Mouse (Mus musculus) liver, embryonic 11.5 days (tissue): ENCODE results near the gene Arcn1. TPM values are rescaled to one million over a fixed set of nuclear protein-coding genes. Genes with fewer than 3 reads are reported as not detected.

ENCODE experiments used
- ATAC-seq: fragments of 200-750 bp; cut with Nextera tagmentation; replicated peaks from 2 replicates; pipeline ENCODE4 v1.8.0; 2017; ENCODE audit warnings: moderate number of reproducible peaks, mild to moderate bottlenecking, moderate TSS enrichment, moderate library complexity; ENCODE audit not compliant: low FRiP score
- DNase-seq: peaks from one replicate; pipeline ENCODE4 v3.0.0-alpha.2; 2017; ENCODE audit warnings: low spot score
- H3K27ac ChIP-seq: fragments of 300-500 bp; sonication (generic); 2 replicates; pipeline ENCODE4 v1.5.1; 2014; ENCODE audit warnings: mild to moderate bottlenecking, low read depth, low read length, control low read depth
- H3K27me3 ChIP-seq: fragments of 300-500 bp; sonication (generic); replicated peaks from 2 replicates; pipeline ENCODE4 v1.6.1; 2014; ENCODE audit warnings: low read length, mixed read lengths; ENCODE audit not compliant: control insufficient read depth, insufficient read depth
- H3K36me3 ChIP-seq: fragments of 300-500 bp; sonication (generic); 2 replicates; pipeline ENCODE4 v1.6.1; 2014; ENCODE audit warnings: mild to moderate bottlenecking, low read length, moderate library complexity, mixed read lengths; ENCODE audit not compliant: control insufficient read depth, insufficient read depth
- H3K4me1 ChIP-seq: fragments of 300-500 bp; sonication (generic); replicated peaks from 2 replicates; pipeline ENCODE4 v1.6.1; 2014; ENCODE audit warnings: low read length, mixed read lengths; ENCODE audit not compliant: control insufficient read depth, insufficient read depth
- H3K4me2 ChIP-seq: fragments of 300-500 bp; sonication (generic); 2 replicates; pipeline ENCODE4 v1.6.1; 2014; ENCODE audit warnings: mild to moderate bottlenecking, control low read depth, moderate library complexity
- H3K4me3 ChIP-seq: fragments of 300-500 bp; sonication (generic); 2 replicates; pipeline ENCODE4 v1.5.1; 2014; ENCODE audit warnings: low read depth, low read length, control low read depth
- H3K9ac ChIP-seq: fragments of 300-500 bp; sonication (generic); 2 replicates; pipeline ENCODE4 v1.6.1; 2014; ENCODE audit warnings: low read depth, low read length, control low read depth
- H3K9me3 ChIP-seq: fragments of 300-500 bp; sonication (generic); 2 replicates; pipeline ENCODE4 v1.6.1; 2016; ENCODE audit warnings: low read length, inconsistent platforms, mixed read lengths; ENCODE audit not compliant: control insufficient read depth
- WGBS: fragments of 180-500 bp; shearing (Covaris S2); extraction: QIAGEN DNeasy Blood & Tissue Kit; methylation state at CpG from one replicate; pipeline ENCODE4 v1.1.7; 2014; 5-methylcytosine and 5-hydroxymethylcytosine counted together
- polyA plus RNA-seq: library from polyadenylated mRNA; unstranded; fragments of >200 nt; fragmentation: Nextera tagmentation; extraction: Ambion mirVana; gene quantifications from 2 replicates; pipeline ENCODE4 v1.2.1, GENCODE M21; 2014

Gene Arcn1
- 171 and 202 TPM in 2 replicates for polyA plus RNA-seq

DNA sequence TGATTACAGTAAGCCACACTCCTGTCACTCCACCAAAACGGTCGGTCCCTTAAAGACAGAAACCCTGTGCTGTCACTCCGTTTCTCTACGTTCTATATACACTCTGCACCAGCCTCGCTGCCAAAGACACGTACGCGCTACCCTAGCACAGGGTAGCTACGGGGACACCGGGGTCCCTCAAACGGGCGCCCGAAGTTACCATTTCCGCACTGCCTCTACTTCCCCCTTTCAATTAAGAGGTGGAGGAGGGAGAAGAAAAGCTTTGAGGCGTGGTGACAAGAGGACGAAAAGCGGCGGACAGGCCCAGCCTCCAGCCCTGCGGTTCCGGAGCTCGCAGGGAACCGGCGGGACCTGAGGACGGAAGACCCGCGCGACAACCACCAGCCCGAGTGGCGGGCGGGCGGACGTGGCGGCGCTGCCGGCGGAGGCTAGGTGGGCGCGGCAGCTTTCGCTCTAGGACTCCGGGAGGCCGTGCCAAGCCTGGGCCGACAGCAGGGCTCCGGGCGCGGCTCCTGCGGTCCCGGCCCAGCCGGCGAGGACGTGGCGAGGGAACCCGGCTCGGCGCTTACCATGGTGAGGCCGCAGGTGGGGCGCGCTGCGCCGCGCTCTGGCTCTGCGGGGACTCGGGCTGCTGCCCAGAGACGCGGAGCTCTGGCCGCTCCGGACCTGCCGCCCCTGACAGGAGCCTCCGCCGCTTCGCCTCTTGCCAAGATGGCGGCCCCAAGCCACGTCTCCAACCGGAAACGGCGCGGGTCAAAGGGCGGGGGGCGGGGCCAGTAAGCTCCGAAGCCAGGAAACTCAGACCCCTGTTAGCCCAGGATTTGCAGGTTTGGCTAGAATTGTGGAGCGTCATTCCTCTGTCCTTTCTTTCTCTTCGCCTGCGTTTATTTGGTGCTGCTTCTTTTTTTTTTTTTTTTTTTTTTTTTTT lies at the start of gene Arcn1, which contains the start of gene Ift46:
Gene Arcn1, minus strand, starts transcription at position 745 of the 928 bp plus-strand sequence.
Gene Ift46, plus strand, starts transcription at position 808 of the 928 bp plus-strand sequence.
- Histone ChIP-seq H3K36me3 (no peaks in the 10 kb centered on the region), H3K4me1 (peaks cover 15% of the 10 kb centered on the region), H3K4me2 (peak within 1 kb of the TSS; percentile 84), H3K9me3 (no peaks in the 10 kb centered on the region), H3K27me3 (no peaks in the 10 kb centered on the region), H3K4me3 (peak within 1 kb of the TSS; percentile 95), H3K27ac (peak within 1 kb of the TSS; percentile 96), H3K9ac (peak within 1 kb of the TSS; percentile 97)
- under 1% methylated on average over 82 of the region's 82 CpGs for WGBS
- peak; percentile 81 for ATAC-seq
- peak; percentile 84 for DNase-seq

DNA sequence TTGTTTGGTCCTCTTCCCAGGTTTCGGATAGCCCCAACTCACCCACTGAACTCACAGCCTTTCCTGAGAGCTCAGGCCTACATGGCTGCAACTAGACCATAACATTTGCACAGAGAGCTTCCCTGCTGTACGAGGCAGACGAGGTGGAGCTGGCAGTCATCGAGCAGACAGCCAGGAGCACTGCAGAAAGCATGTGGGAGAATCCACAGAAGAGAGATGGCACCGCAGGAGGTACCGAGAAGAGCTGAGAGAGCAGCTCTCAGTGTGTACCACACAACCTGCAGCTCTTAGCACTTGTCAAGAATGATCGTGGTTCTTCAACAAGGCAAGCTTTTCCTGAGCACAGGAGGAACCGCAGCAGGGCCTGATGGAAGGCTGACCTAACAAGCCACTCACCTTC lies 46.5 kb upstream of the Arcn1 start:
- H3K9me3 ChIP-seq = no peaks in the 10 kb centered on the region
- H3K4me3 ChIP-seq = no peak overlapping the region
- H3K4me2 ChIP-seq = no peak overlapping the region
- H3K36me3 ChIP-seq = peaks cover 66% of the 10 kb centered on the region
- H3K27me3 ChIP-seq = no peaks in the 10 kb centered on the region
- no peak overlapping the region for H3K27ac ChIP-seq
- H3K4me1 ChIP-seq = no peaks in the 10 kb centered on the region
- no peak for DNase-seq
- no peak overlapping the region for H3K9ac ChIP-seq
- WGBS = 88% methylated on average over 8 of the region's 8 CpGs
- no peak for ATAC-seq

DNA sequence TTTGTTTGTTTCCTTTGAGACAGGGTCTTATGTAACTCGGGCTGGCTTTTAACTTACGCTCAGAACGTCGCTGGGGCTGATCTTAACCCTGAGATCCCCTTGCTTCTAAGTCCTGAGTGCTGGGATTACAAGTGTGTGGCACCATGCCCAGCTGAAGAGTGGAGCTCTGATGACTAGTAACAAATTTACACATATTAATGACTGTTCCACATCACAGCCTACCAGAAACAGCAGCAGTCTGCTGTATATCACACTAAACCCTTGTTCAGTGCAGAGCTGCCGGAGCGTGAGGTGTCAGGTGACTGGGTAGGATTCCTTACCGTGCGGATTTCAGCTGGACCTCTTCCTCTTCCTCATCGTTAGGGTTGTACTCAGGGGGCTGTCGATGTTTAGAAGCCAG lies 42.7 kb upstream of the Arcn1 start:
- H3K4me2 ChIP-seq = no peak overlapping the region
- WGBS = 88% methylated on average over 10 of the region's 10 CpGs

DNA sequence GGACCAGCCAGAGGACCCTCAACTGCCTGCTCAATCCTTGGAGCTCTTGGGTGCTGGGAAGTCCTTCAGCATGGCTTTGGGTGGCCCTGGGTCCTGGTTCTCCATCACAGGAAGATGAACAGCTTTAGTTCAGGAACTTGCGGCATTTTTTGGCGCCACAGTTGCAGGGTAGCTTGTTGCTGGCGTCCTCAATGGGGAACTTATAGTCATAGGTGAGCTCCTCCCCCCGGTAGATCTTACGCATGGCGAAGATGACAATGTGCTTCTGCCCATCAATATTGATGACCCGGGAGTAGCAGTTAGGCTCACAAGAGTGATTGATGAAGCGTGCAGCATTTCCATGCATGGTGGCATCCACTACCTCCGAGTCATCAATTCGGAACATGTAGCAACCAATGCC lies 40.1 kb upstream of the Arcn1 start:
- Histone ChIP-seq H3K9me3 (no peaks in the 10 kb centered on the region), H3K4me3 (no peak overlapping the region), H3K4me2 (no peak overlapping the region), H3K27ac (no peak overlapping the region), H3K27me3 (no peaks in the 10 kb centered on the region), H3K4me1 (no peaks in the 10 kb centered on the region), H3K9ac (no peak overlapping the region), H3K36me3 (peaks cover 43% of the 10 kb centered on the region)
- no peak for ATAC-seq
- no peak for DNase-seq
- 94% methylated on average over 10 of the region's 10 CpGs for WGBS

More for the DNA sequence above, 42.7 kb upstream of the Arcn1 start:
- H3K27ac ChIP-seq = no peak overlapping the region
- no peaks in the 10 kb centered on the region for H3K27me3 ChIP-seq
- ATAC-seq = no peak
- peaks cover 61% of the 10 kb centered on the region for H3K36me3 ChIP-seq
- no peak overlapping the region for H3K9ac ChIP-seq
- no peak overlapping the region for H3K4me3 ChIP-seq
- H3K4me1 ChIP-seq = no peaks in the 10 kb centered on the region
- no peak for DNase-seq
- H3K9me3 ChIP-seq = no peaks in the 10 kb centered on the region

DNA sequence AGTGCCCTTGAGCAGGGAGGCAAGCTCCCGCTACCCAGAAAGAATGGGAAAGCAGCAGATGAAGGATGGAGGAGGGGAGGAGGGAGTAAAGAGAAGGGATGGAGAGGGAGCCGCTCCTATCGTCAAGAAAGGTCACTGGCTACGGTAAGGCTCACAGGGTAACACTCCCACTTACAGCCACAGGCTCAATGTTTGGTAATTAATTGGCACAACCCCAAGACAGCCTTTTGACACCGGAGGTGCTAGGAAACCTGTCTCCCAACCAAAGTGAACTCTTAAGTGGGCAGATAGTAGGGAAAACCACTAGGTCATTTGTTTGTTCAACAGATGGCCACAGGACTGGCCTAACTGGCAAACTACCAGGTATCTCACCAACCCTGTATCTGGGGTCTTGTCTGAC lies 39.5 kb upstream of the Arcn1 start:
- 79% methylated on average over 5 of the region's 5 CpGs for WGBS
- Histone ChIP-seq H3K27me3 (no peaks in the 10 kb centered on the region), H3K4me3 (no peak overlapping the region), H3K27ac (no peak overlapping the region), H3K9me3 (no peaks in the 10 kb centered on the region), H3K9ac (no peak overlapping the region), H3K4me2 (no peak overlapping the region), H3K36me3 (peaks cover 39% of the 10 kb centered on the region), H3K4me1 (no peaks in the 10 kb centered on the region)
- DNase-seq (no peak), ATAC-seq (no peak)

DNA sequence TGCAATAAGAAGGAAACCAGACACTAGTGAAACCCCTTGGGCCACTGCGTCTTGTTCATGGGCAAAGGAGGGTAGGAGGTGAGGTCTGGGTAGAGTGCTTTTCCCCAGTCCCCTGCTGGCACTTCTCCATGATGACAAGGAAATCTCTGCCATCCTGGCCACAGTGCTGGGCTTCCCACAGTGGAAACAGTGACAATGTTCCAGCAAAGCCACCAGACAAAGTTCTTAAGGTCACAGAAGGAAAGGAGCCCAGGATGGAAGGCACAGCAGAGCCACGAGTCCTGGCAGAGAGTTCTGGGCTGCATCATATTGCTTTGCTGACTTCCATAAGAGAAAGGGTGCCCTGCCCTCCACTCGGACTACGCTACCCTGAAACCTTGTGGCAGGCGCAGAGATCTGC lies 37.9 kb upstream of the Arcn1 start:
- Histone ChIP-seq H3K9ac (no peak overlapping the region), H3K9me3 (no peaks in the 10 kb centered on the region), H3K4me3 (no peak overlapping the region), H3K4me1 (0 out of 2 replicates have a peak, but pooled peaks cover 4% of the 10 kb centered on the region), H3K27ac (no peak overlapping the region), H3K4me2 (no peak overlapping the region), H3K27me3 (0 out of 2 replicates have a peak, but pooled peaks cover under 1% of the 10 kb centered on the region), H3K36me3 (peaks cover 33% of the 10 kb centered on the region)
- whole genome bisulfite sequencing = 90% methylated on average over 5 of the region's 5 CpGs
- DNase-seq (no peak), ATAC-seq (no peak)

DNA sequence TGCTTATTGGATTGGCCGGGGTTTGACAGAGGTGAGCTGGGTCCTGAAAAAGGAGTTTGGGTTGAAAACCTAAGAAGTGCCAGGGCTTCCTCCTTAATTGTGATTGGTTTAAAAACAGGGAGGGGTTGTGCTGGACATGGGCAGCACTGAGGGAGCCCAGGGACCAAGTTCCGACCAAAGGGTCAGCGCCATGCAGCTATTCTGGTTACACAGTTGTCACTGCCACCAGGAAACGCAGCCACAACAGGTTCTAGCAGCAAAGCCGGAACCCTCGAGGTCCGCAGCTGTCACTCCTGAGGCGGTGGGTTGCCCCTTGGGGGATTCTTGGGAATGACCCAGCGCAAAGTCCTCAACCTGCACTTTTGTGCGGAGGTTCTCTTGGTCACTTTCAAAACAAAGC lies 37.0 kb upstream of the Arcn1 start:
- no peak for ATAC-seq
- H3K9ac ChIP-seq = no peak overlapping the region
- no peak for DNase-seq
- H3K4me3 ChIP-seq = no peak overlapping the region
- peaks cover 10% of the 10 kb centered on the region for H3K4me1 ChIP-seq
- H3K4me2 ChIP-seq = no peak overlapping the region
- 92% methylated on average over 10 of the region's 10 CpGs for WGBS
- H3K36me3 ChIP-seq = peaks cover 25% of the 10 kb centered on the region
- H3K27me3 ChIP-seq = peaks cover 7% of the 10 kb centered on the region; the same call in 1 of the 2 replicates
- H3K27ac ChIP-seq = no peak overlapping the region
- no peaks in the 10 kb centered on the region for H3K9me3 ChIP-seq

DNA sequence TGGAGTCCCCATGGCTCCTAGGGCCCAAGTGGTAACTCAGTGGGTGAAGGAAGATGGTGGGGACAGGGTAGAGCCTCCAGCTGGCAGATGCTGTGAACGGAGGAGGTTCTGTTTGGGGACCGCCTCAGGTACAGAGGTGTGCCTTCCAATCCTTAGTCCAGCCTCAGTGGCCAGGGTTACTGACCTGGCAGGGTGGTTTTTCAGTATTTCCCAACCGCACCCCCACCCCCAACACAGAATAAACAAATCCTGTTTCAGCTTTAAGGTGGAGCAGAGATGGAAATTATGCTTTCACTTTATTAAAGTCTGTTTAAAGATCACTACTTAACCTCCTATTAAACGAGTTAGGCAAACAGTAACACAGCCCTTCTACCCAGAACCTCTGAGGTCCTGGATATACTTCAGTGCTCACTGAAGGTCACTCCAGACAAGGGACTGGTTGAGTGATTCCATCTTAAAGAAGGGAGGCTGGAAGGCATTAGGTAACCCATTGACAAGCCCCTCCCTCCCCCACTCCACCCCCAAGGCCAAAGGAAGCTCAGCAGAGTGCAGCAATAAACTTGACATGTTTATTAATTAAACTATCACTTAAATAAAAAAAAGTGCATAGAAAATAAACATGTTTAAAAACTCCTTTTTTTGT lies 35.3 kb upstream of the Arcn1 start, which contains the start of gene Ttc36:
Gene Ttc36, minus strand, starts transcription at position 265 of the 643 bp plus-strand sequence.
- no peak within 1 kb of the TSS for H3K9ac ChIP-seq
- 64% methylated on average over 4 of the region's 4 CpGs for WGBS
- H3K9me3 ChIP-seq = no peaks in the 10 kb centered on the region
- H3K4me1 ChIP-seq = peaks cover 14% of the 10 kb centered on the region
- H3K27ac ChIP-seq = no peak within 1 kb of the TSS
- peaks cover 14% of the 10 kb centered on the region for H3K36me3 ChIP-seq
- ATAC-seq (no peak), DNase-seq (no peak)
- no peak within 1 kb of the TSS for H3K4me3 ChIP-seq
- H3K4me2 ChIP-seq = 0 out of 2 replicates have a peak within 1 kb of the TSS, but pooled peaks have one; percentile 10
- peaks cover 15% of the 10 kb centered on the region for H3K27me3 ChIP-seq
